Mouse (Mus musculus): ENCODE data around the gene Tbc1d2b. TPM values are rescaled to one million over a fixed set of nuclear protein-coding genes. Genes with fewer than 3 reads are reported as not detected.

Gene Tbc1d2b
- 20.2 and 20.9 TPM in 2 replicates for polyA plus RNA-seq (2014; fragmentation: Nextera tagmentation; extraction: Ambion mirVana)

DNA sequence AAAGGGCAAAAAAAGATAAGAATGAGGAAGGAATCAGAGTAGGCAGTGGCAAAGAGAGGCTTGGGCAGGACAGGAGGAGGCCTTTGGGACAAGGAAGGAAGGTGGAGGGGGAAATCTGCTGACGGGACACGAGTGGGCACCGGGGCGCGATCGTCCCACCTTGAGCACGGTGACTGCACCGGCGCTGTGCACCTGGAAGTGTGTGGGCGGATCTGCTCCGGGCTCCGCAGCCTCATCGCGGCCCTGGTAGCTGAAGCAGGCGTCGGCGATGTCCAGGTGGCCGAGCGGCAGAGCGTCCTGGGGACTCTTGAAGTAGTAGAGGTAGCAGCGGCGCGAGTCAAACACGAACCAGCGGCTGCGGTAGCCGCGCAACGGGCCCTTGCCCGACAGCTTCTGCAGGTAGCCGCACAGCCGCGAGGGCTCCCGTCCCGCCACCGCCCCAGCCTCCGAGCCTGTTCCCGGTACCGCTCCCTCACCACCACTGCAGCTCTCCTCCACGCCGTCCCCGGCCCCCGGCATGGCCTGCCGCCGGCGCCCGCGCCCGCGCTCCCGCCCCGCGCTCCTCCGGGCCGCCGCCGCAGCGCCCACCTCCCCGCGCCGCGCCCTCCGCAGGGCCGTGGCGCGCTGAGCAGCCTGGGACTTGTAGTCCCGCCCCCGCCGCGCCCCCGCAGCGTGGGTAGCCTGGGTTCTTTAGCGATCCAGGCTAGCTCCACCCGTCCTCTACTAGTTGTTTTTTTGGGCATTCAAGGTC, at the start of gene Tbc1d2b:
TSS of gene Tbc1d2b (minus strand) at position 612 of the 751 bp plus-strand sequence.
- ATAC-seq (replicated peaks; ENCODE audit: low FRiP score, low TSS enrichment, low read depth) (peak; percentile 86), DNase-seq (ENCODE audit: low spot score) (peak; percentile 79)
- peaks cover 18% of the 10 kb centered on the region for H3K4me1 ChIP-seq (replicated peaks; ENCODE audit: control insufficient read depth, insufficient read depth, low read length)
- H3K9ac ChIP-seq (ENCODE audit: low read length) = peak within 1 kb of the TSS; percentile 83
- under 1% methylated on average over 61 of the region's 74 CpGs for WGBS
- peak within 1 kb of the TSS; percentile 91 for H3K4me2 ChIP-seq (ENCODE audit: low read length)
- H3K36me3 ChIP-seq (ENCODE audit: control insufficient read depth, insufficient read depth, low read length) = 0 out of 2 replicates have a peak, but pooled peaks cover 4% of the 10 kb centered on the region
- H3K4me3 ChIP-seq (ENCODE audit: low read depth, low read length) = peak within 1 kb of the TSS; percentile 74
- H3K27me3 ChIP-seq (replicated peaks; ENCODE audit: control insufficient read depth, insufficient read depth, low read length) = no peaks in the 10 kb centered on the region
- H3K9me3 ChIP-seq (ENCODE audit: control insufficient read depth, low read length) = no peaks in the 10 kb centered on the region
- peak within 1 kb of the TSS; percentile 69 for H3K27ac ChIP-seq (ENCODE audit: low read depth)

DNA sequence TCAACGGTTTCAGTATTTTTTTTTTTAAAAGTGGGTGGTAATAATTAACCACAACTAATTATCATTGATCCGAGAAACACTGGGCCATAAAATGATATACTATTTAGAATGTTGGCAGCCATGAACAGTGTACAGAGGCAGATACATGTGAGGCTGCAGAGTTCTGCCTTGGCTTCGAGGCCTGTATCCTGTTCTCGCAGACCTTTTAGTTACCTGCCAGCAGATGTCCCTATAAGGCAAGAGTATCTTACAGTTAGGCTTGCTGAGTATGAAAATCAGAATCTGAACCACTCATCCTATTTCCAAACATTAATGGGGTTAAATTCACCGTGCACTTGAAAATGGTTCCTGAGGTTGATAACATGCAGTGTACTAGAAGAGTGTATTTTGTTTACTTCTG, 45.7 kb upstream of the Tbc1d2b start:
- 63% methylated on average over 5 of the region's 5 CpGs for WGBS
- no peaks in the 10 kb centered on the region for H3K36me3 ChIP-seq (ENCODE audit: control insufficient read depth, insufficient read depth, low read length)
- DNase-seq (ENCODE audit: low spot score) = no peak

DNA sequence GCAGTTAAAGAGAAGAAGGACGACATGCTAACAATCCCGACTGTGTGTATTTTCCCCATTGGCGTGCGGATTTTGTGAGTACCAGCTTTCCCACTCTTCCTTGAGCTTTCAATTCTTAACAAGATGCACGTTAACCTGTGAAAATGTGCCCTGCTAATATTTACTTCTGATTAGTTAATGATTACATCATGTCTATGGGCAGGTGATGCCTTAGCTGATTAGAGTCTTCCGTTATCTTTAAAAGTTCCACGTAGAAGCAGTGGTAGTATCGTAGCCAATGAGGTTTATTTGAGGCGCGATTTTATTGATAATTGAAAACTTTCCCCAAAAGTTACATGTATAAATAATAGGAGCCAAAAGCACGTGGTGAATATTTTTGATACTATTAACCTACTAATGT, 45.1 kb upstream of the Tbc1d2b start:
- no peaks in the 10 kb centered on the region for H3K36me3 ChIP-seq (ENCODE audit: control insufficient read depth, insufficient read depth, low read length)
- H3K27me3 ChIP-seq (replicated peaks; ENCODE audit: control insufficient read depth, insufficient read depth, low read length) = no peaks in the 10 kb centered on the region
- no peak overlapping the region for H3K27ac ChIP-seq (ENCODE audit: low read depth)
- H3K9ac ChIP-seq (ENCODE audit: low read length) = no peak overlapping the region
- no peak overlapping the region for H3K4me3 ChIP-seq (ENCODE audit: low read depth, low read length)
- H3K9me3 ChIP-seq (ENCODE audit: control insufficient read depth, low read length) = no peaks in the 10 kb centered on the region
- no peak for ATAC-seq (replicated peaks; ENCODE audit: low FRiP score, low TSS enrichment, low read depth)
- no peaks in the 10 kb centered on the region for H3K4me1 ChIP-seq (replicated peaks; ENCODE audit: control insufficient read depth, insufficient read depth, low read length)
- no peak for DNase-seq (ENCODE audit: low spot score)
- no peak overlapping the region for H3K4me2 ChIP-seq (ENCODE audit: low read length)
- WGBS = 75% methylated on average over 11 of the region's 11 CpGs

More for the DNA sequence above, 45.7 kb upstream of the Tbc1d2b start:
- no peak overlapping the region for H3K4me2 ChIP-seq (ENCODE audit: low read length)
- H3K4me3 ChIP-seq (ENCODE audit: low read depth, low read length) = no peak overlapping the region
- H3K27ac ChIP-seq (ENCODE audit: low read depth) = no peak overlapping the region
- H3K4me1 ChIP-seq (replicated peaks; ENCODE audit: control insufficient read depth, insufficient read depth, low read length) = no peaks in the 10 kb centered on the region
- H3K27me3 ChIP-seq (replicated peaks; ENCODE audit: control insufficient read depth, insufficient read depth, low read length) = no peaks in the 10 kb centered on the region
- H3K9me3 ChIP-seq (ENCODE audit: control insufficient read depth, low read length) = no peaks in the 10 kb centered on the region
- no peak overlapping the region for H3K9ac ChIP-seq (ENCODE audit: low read length)
- ATAC-seq (replicated peaks; ENCODE audit: low FRiP score, low TSS enrichment, low read depth) = no peak

DNA sequence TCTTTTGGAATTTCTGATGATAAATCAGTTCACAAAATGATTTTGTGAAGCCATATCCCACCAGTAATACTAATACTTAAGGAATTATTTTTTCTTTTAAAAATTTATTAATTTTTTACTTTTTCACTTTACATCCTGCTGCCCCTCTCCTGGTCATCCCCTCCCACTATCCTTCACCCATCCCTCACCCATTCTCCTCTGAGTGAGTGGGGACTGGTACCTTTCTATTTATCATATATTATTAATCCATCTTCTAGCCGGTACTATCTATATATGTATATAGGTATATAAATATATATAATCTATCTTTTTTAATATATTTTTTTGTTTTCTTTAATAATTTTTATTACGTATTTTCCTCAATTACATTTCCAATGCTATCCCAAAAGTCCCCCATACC, 33.6 kb upstream of the Tbc1d2b start:
- H3K4me1 ChIP-seq (replicated peaks; ENCODE audit: control insufficient read depth, insufficient read depth, low read length) = no peaks in the 10 kb centered on the region
- no peak overlapping the region for H3K27ac ChIP-seq (ENCODE audit: low read depth)
- no peak overlapping the region for H3K4me3 ChIP-seq (ENCODE audit: low read depth, low read length)
- no peaks in the 10 kb centered on the region for H3K9me3 ChIP-seq (ENCODE audit: control insufficient read depth, low read length)
- 97% methylated on average over 2 of the region's 2 CpGs for WGBS
- DNase-seq (ENCODE audit: low spot score) = no peak
- ATAC-seq (replicated peaks; ENCODE audit: low FRiP score, low TSS enrichment, low read depth) = peak; percentile 64; the same call in 1 of the 2 replicates
- H3K9ac ChIP-seq (ENCODE audit: low read length) = no peak overlapping the region
- H3K4me2 ChIP-seq (ENCODE audit: low read length) = no peak overlapping the region
- no peaks in the 10 kb centered on the region for H3K27me3 ChIP-seq (replicated peaks; ENCODE audit: control insufficient read depth, insufficient read depth, low read length)
- H3K36me3 ChIP-seq (ENCODE audit: control insufficient read depth, insufficient read depth, low read length) = no peaks in the 10 kb centered on the region

DNA sequence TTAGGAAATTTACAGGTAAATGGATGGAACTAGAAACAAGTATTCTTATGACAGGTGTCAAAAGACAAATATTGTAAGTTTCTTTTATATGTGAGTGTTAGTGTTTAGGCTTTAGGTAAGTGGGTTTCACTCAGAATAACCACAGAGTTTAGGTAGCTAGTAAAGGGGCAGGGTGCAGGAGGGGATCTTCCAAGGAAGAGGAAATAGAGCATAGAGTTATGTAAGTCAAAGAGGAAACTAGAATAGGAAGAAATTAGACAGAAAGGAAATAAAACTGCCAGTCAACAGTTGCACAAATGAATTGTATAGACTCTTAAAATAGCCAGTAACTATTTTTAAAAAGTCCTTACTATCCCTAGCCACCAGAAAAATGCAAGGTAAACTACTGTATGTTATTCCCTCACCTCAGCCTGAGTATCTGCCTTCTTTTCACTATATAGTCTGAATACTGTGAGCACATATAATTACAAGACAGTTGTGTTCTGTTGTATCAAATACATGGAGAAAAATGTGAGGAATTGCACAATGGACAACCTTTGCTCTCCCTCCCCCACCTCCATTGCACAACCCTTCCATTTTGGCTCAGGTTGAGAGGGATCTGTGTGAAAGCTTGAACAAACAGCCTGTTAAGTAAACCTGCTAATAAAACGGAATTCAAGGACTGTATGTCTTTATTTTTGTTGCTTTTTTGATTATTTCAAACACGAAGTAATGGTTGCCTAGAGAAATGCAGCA, 32.7 kb upstream of the Tbc1d2b start:
- Histone ChIP-seq H3K9ac (ENCODE audit: low read length) (no peak overlapping the region), H3K27ac (ENCODE audit: low read depth) (no peak overlapping the region), H3K9me3 (ENCODE audit: control insufficient read depth, low read length) (no peaks in the 10 kb centered on the region), H3K36me3 (ENCODE audit: control insufficient read depth, insufficient read depth, low read length) (no peaks in the 10 kb centered on the region), H3K4me3 (ENCODE audit: low read depth, low read length) (no peak overlapping the region), H3K27me3 (replicated peaks; ENCODE audit: control insufficient read depth, insufficient read depth, low read length) (no peaks in the 10 kb centered on the region), H3K4me1 (replicated peaks; ENCODE audit: control insufficient read depth, insufficient read depth, low read length) (no peaks in the 10 kb centered on the region), H3K4me2 (ENCODE audit: low read length) (no peak overlapping the region)
- DNase-seq (ENCODE audit: low spot score) (no peak), ATAC-seq (replicated peaks; ENCODE audit: low FRiP score, low TSS enrichment, low read depth) (no peak)
- 46% methylated on average over 2 of the region's 2 CpGs for WGBS

DNA sequence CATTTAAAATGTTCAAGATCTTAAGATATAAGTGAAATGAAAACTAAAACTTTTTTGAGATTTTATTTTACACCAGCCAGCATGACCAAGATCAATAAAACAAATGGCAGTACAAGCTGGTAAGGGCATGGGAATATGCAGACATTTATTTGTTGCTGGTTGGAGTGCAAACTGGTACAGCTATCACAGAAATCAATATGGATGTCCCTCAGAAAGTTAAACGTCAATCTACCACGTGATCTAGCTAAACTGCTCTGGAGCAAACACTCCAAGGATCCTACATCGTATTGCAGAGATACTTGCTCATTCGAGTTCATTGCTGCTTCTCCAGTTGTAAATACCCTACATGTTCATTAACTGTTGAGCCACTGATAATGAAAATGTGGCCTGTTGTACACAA, 32.1 kb upstream of the Tbc1d2b start:
- no peak overlapping the region for H3K9ac ChIP-seq (ENCODE audit: low read length)
- DNase-seq (ENCODE audit: low spot score) = no peak
- no peaks in the 10 kb centered on the region for H3K9me3 ChIP-seq (ENCODE audit: control insufficient read depth, low read length)
- no peaks in the 10 kb centered on the region for H3K27me3 ChIP-seq (replicated peaks; ENCODE audit: control insufficient read depth, insufficient read depth, low read length)
- H3K4me1 ChIP-seq (replicated peaks; ENCODE audit: control insufficient read depth, insufficient read depth, low read length) = no peaks in the 10 kb centered on the region
- H3K4me3 ChIP-seq (ENCODE audit: low read depth, low read length) = no peak overlapping the region
- no peak overlapping the region for H3K4me2 ChIP-seq (ENCODE audit: low read length)
- WGBS = 64% methylated on average over 4 of the region's 4 CpGs
- H3K36me3 ChIP-seq (ENCODE audit: control insufficient read depth, insufficient read depth, low read length) = no peaks in the 10 kb centered on the region
- ATAC-seq (replicated peaks; ENCODE audit: low FRiP score, low TSS enrichment, low read depth) = no peak
- no peak overlapping the region for H3K27ac ChIP-seq (ENCODE audit: low read depth)

DNA sequence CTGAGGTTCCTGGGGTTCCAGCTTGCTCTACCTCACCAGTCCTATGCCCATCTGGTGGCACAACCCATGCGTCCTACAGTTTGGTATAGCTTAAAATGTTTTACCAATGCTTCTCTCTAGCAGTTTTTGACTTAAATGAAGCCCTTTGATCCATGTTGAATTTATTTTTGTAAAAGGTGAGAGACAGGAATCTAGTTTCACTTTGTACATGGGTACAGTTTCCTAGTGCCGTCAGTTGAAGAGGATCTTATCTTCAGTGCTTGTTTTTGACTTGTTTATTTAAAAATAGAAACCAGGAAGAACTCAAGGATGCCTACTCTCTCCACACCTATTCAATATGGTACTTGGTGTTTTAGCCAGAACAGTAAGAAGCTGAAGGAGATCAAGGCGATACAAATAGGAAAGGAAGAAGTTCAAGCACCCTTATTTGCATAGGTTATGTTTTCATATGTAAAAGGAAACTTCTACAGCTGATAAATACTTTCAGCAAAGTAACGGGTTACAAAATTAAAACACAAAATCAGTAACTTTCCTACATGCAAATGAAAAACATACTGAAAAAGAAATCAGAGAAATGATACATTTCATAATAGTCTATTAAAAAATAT, 30.6 kb upstream of the Tbc1d2b start:
- ATAC-seq (replicated peaks; ENCODE audit: low FRiP score, low TSS enrichment, low read depth) (no peak), DNase-seq (ENCODE audit: low spot score) (no peak)
- H3K9ac ChIP-seq (ENCODE audit: low read length) = no peak overlapping the region
- 76% methylated on average over 4 of the region's 4 CpGs for WGBS
- no peak overlapping the region for H3K4me3 ChIP-seq (ENCODE audit: low read depth, low read length)
- H3K36me3 ChIP-seq (ENCODE audit: control insufficient read depth, insufficient read depth, low read length) = no peaks in the 10 kb centered on the region
- no peak overlapping the region for H3K4me2 ChIP-seq (ENCODE audit: low read length)
- H3K27ac ChIP-seq (ENCODE audit: low read depth) = no peak overlapping the region
- H3K9me3 ChIP-seq (ENCODE audit: control insufficient read depth, low read length) = no peaks in the 10 kb centered on the region
- no peaks in the 10 kb centered on the region for H3K27me3 ChIP-seq (replicated peaks; ENCODE audit: control insufficient read depth, insufficient read depth, low read length)
- no peaks in the 10 kb centered on the region for H3K4me1 ChIP-seq (replicated peaks; ENCODE audit: control insufficient read depth, insufficient read depth, low read length)

DNA sequence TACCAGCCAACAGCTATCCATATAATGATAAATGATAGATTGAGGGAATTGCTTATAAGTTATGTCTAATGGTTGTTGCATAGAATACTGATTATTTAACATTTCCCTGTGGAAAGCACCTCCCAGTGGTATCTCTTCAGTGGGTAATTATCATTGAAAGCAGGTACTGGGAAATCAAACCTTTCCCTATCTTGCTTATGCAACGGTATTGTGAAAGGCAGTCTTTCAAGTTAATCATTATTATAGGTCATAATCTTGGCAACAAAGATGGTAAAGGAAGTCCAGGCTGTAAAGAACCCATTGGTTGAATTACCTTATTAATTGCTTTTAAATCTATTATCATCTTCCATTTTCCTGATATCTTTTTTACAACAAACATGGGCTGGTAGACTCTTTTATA, 27.0 kb upstream of the Tbc1d2b start:
- ATAC-seq (replicated peaks; ENCODE audit: low FRiP score, low TSS enrichment, low read depth) = no peak
- WGBS = 73% methylated on average over 1 of the region's 1 CpGs

More for the DNA sequence above, 27.0 kb upstream of the Tbc1d2b start:
- Histone ChIP-seq H3K27ac (ENCODE audit: low read depth) (no peak overlapping the region), H3K9ac (ENCODE audit: low read length) (no peak overlapping the region), H3K27me3 (replicated peaks; ENCODE audit: control insufficient read depth, insufficient read depth, low read length) (no peaks in the 10 kb centered on the region), H3K4me3 (ENCODE audit: low read depth, low read length) (no peak overlapping the region), H3K36me3 (ENCODE audit: control insufficient read depth, insufficient read depth, low read length) (no peaks in the 10 kb centered on the region), H3K4me2 (ENCODE audit: low read length) (no peak overlapping the region), H3K9me3 (ENCODE audit: control insufficient read depth, low read length) (no peaks in the 10 kb centered on the region), H3K4me1 (replicated peaks; ENCODE audit: control insufficient read depth, insufficient read depth, low read length) (no peaks in the 10 kb centered on the region)
- no peak for DNase-seq (ENCODE audit: low spot score)
